23 mouse cellular contexts compared by ENCODE assay signal in the genomic region with DNA sequence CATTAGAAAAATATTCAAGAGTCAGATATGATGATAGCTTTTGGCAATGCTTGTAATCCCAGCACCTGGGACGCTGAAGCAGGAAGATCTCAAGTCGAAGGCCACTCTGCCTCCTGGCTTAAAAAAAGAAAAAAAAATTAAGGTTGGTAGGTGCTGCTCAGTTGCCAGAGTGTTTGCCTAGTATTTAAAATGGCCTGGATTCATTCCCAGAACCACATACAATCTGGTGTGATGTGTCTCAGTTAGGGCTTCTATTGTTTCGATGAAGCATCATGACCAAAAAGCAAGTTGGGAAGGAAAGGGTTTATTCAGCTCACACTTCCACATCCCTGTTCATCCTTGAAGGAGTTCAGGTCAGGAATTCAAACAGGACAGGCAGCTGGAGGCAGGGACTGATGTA. TPM values are rescaled to one million over a fixed set of nuclear protein-coding genes. Genes with fewer than 3 reads are reported as not detected.
DNase-seq lines count a peak whose midpoint lies in the region; ATAC-seq and TF ChIP-seq lines count a peak whose summit lies in the region.
"Had no signal": no experiment of that assay in that cellular context is flagged by ENCODE, and none has a peak within 500 bp of the region (broad histone marks: within the 10 kb centered on the region; RNA-seq: fewer than 3 reads in every experiment).

No protein-coding gene starts in this region.

- TF ChIP-seq POLR2A in brain, embryonic 14.5 days (IDR thresholded peaks at IDR 0.05; ENCODE audit: borderline replicate concordance, extremely low read depth, insufficient read depth, insufficient read length, poor library complexity, severe bottlenecking), result no peak

- H3K27ac ChIP-seq in hindbrain, embryonic 13.5 days, result peak overlapping the region; percentile 3; the same call in 1 of the 2 replicates
- no peak overlapping the region for H3K27ac ChIP-seq in hindbrain, embryonic 11.5 days (ENCODE audit: low read depth, low read length)
- peak overlapping the region; percentile 93 for H3K27ac ChIP-seq in limb, embryonic 12.5 days
- H3K27ac ChIP-seq: heart, embryonic 15.5 days; liver, embryonic 12.5 days had no signal

- no peaks in the 10 kb centered on the region for H3K27me3 ChIP-seq in hindbrain, embryonic 13.5 days
- no peaks in the 10 kb centered on the region for H3K27me3 ChIP-seq in hindbrain, embryonic 11.5 days (ENCODE audit: control insufficient read depth, insufficient read depth, low read length)
- H3K27me3 ChIP-seq in limb, embryonic 12.5 days, result no peaks in the 10 kb centered on the region
- H3K27me3 ChIP-seq: heart, embryonic 15.5 days had no signal

- 90% methylated on average over 3 of the region's 3 CpGs for WGBS in hindbrain, embryonic 13.5 days
- WGBS in hindbrain, embryonic 11.5 days, result 90% methylated on average over 3 of the region's 3 CpGs
- WGBS in limb, embryonic 12.5 days, result 83% methylated on average over 3 of the region's 3 CpGs

- no peaks in the 10 kb centered on the region for H3K36me3 ChIP-seq in hindbrain, embryonic 13.5 days
- no peaks in the 10 kb centered on the region for H3K36me3 ChIP-seq in hindbrain, embryonic 11.5 days (ENCODE audit: control insufficient read depth, insufficient read depth, low read length)
- H3K36me3 ChIP-seq in limb, embryonic 12.5 days, result no peaks in the 10 kb centered on the region
- H3K36me3 ChIP-seq: heart, embryonic 15.5 days; liver, embryonic 12.5 days had no signal

- peaks cover 18% of the 10 kb centered on the region for H3K4me1 ChIP-seq in hindbrain, embryonic 13.5 days (replicated peaks)
- peaks cover 6% of the 10 kb centered on the region; the same call in 1 of the 2 replicates for H3K4me1 ChIP-seq in hindbrain, embryonic 11.5 days (replicated peaks; ENCODE audit: control insufficient read depth, insufficient read depth, low read length)
- H3K4me1 ChIP-seq in limb, embryonic 12.5 days (replicated peaks), result peaks cover 38% of the 10 kb centered on the region

- peaks cover 4% of the 10 kb centered on the region; the same call in 1 of the 2 replicates for H3K9me3 ChIP-seq in hindbrain, embryonic 13.5 days
- no peaks in the 10 kb centered on the region for H3K9me3 ChIP-seq in hindbrain, embryonic 11.5 days (ENCODE audit: control insufficient read depth, low read length)
- no peaks in the 10 kb centered on the region for H3K9me3 ChIP-seq in limb, embryonic 12.5 days
- H3K9me3 ChIP-seq: heart, embryonic 15.5 days; liver, embryonic 12.5 days had no signal

- no peak for ATAC-seq in hindbrain, embryonic 13.5 days (ENCODE audit: low FRiP score)
- no peak for ATAC-seq in hindbrain, embryonic 11.5 days (ENCODE audit: low FRiP score)
- no peak for ATAC-seq in limb, embryonic 12.5 days (ENCODE audit: insufficient number of reproducible peaks, insufficient read depth, low FRiP score, low TSS enrichment, low read depth)
- no peak for ATAC-seq in CD4-positive, CD25-positive, alpha-beta regulatory T cell, adult 4 months
- ATAC-seq in megakaryocyte-erythroid progenitor cell, adult 5-6 weeks (replicated peaks; ENCODE audit: low FRiP score, low TSS enrichment, poor library complexity, severe bottlenecking), result no peak
- ATAC-seq: intestine, embryonic 16.5 days; liver, embryonic 12.5 days had no signal

- no peak overlapping the region for H3K4me3 ChIP-seq in hindbrain, embryonic 13.5 days
- no peak overlapping the region for H3K4me3 ChIP-seq in hindbrain, embryonic 11.5 days (ENCODE audit: low read depth, low read length)
- H3K4me3 ChIP-seq in limb, embryonic 12.5 days (replicated peaks), result no peak overlapping the region
- H3K4me3 ChIP-seq: heart, embryonic 15.5 days; liver, embryonic 12.5 days had no signal

- no peak overlapping the region for H3K4me2 ChIP-seq in hindbrain, embryonic 13.5 days
- no peak overlapping the region for H3K4me2 ChIP-seq in hindbrain, embryonic 11.5 days (replicated peaks; ENCODE audit: low read depth, low read length)
- H3K4me2 ChIP-seq in limb, embryonic 12.5 days, result no peak overlapping the region
- H3K4me2 ChIP-seq: heart, embryonic 15.5 days; liver, embryonic 12.5 days had no signal

- TF ChIP-seq CTCF in brain, embryonic 14.5 days (IDR thresholded peaks at IDR 0.05; ENCODE audit: borderline replicate concordance, extremely low read depth, insufficient read depth, insufficient read length), result no peak

- DNase-seq in hindbrain, embryonic 11.5 days (ENCODE audit: low spot score), result no peak
- DNase-seq in brain, adult 2 months (ENCODE audit: low read depth, low spot score), result peak; percentile 34
- DNase-seq in brain, embryonic 14.5 days (ENCODE audit: low read depth), result peak; percentile 20
- DNase-seq: adrenal gland, postnatal 10 days; cerebellum, adult 9-10 months; gastrocnemius, postnatal 36 days; heart, postnatal 4 days; kidney, adult 9 months; kidney, postnatal 14 days; layer of hippocampus, postnatal 36 days; lung, adult 18-20 months; lung, postnatal 10 days; right cerebral cortex, postnatal 25 days; spleen, adult 18-20 months had no signal

- no peak overlapping the region for H3K9ac ChIP-seq in hindbrain, embryonic 13.5 days
- no peak overlapping the region for H3K9ac ChIP-seq in hindbrain, embryonic 11.5 days (ENCODE audit: low read depth, low read length)
- H3K9ac ChIP-seq in limb, embryonic 12.5 days (replicated peaks), result no peak overlapping the region
- H3K9ac ChIP-seq: heart, embryonic 15.5 days; liver, embryonic 12.5 days had no signal

RNA-seq across cellular contexts. Expression of gene Fam180a, which starts 29.4 kb away (rescaled TPM):
- polyA plus RNA-seq in hindbrain, embryonic 13.5 days (2015; fragmentation: Nextera tagmentation; extraction: Ambion mirVana), result 0.27 and 0.71 TPM in 2 replicates
- 0.15 TPM in 1 of 2 replicates, not detected in the other for polyA plus RNA-seq in hindbrain, embryonic 11.5 days (2014; fragmentation: Nextera tagmentation; extraction: Ambion mirVana)
- polyA plus RNA-seq in brain, embryonic 14.5 days (2012; rRNA removed), result 0.11 and 0.16 TPM in 2 replicates
- not detected in 2 replicates for polyA plus RNA-seq in limb, embryonic 12.5 days (2016; fragmentation: Nextera tagmentation; extraction: Ambion mirVana)
- polyA plus RNA-seq in CD4-positive, CD25-positive, alpha-beta regulatory T cell, adult 4 months (2017; shearing (Covaris generic)), result not detected
- not detected in 2 replicates for total RNA-seq in megakaryocyte-erythroid progenitor cell, adult 5-6 weeks (2014; fragmentation: Nextera tagmentation)
- total RNA-seq in megakaryocyte-erythroid progenitor cell, adult 5-6 weeks (2017), result not detected in 2 replicates
- total RNA-seq: megakaryocyte progenitor cell, adult 5-6 weeks had no signal
- polyA plus RNA-seq: forebrain, embryonic 11.5 days; liver, embryonic 12.5 days had no signal

RNA-seq across cellular contexts. Expression of gene Slc13a4, which starts 47.4 kb away (rescaled TPM):
- polyA plus RNA-seq in hindbrain, embryonic 13.5 days (2015; fragmentation: Nextera tagmentation; extraction: Ambion mirVana), result 2.9 and 3.9 TPM in 2 replicates
- polyA plus RNA-seq in hindbrain, embryonic 11.5 days (2014; fragmentation: Nextera tagmentation; extraction: Ambion mirVana), result 0.40 and 0.59 TPM in 2 replicates
- 2.1 and 3.8 TPM in 2 replicates for polyA plus RNA-seq in brain, embryonic 14.5 days (2012; rRNA removed)
- 0.14 and 0.21 TPM in 2 replicates for polyA plus RNA-seq in limb, embryonic 12.5 days (2016; fragmentation: Nextera tagmentation; extraction: Ambion mirVana)
- under 1 TPM in 1 of 2 experiments, not detected in 1; 0.15 TPM for polyA plus RNA-seq in CD4-positive, CD25-positive, alpha-beta regulatory T cell, adult 4 months (2017; shearing (Covaris generic))
- not detected in 2 replicates for total RNA-seq in megakaryocyte-erythroid progenitor cell, adult 5-6 weeks (2014; fragmentation: Nextera tagmentation)
- total RNA-seq in megakaryocyte-erythroid progenitor cell, adult 5-6 weeks (2017), result not detected in 2 replicates
- total RNA-seq: megakaryocyte progenitor cell, adult 5-6 weeks had no signal
